Mouse (Mus musculus) liver, adult 2 months (tissue): ENCODE measurements around the gene Plpp6.

Experiments
- CTCF ChIP-seq: fragments of 200-500 bp; IDR thresholded peaks from 2 replicates; pipeline ENCODE4 v1.5.1; 2011; ENCODE audit warnings: low read depth, low read length, control low read depth
- POLR2A ChIP-seq: fragments of 200-500 bp; IDR thresholded peaks from 2 replicates; pipeline ENCODE4 v1.6.1; 2011; ENCODE audit warnings: low read length, control low read depth; ENCODE audit not compliant: insufficient read depth; ENCODE audit errors: extremely low read depth

DNA sequence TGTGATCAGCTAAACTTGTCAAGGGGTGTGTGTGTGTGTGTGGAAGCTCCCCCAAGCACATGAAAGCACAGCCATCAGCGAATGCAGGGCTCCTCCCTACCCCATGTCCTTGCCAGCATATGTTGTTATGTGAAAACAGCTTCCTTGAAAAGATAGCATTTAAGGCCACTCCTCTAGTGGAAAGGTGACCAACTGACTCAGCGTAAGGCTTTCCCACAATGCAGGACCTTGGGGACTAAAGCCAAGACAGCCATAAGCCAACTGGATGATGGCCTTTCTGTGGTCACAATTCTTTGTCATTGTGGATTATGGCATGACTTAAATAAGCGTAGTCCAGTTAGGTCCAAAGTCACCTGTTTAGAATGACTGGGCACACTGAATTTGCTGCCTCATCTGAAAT, 28.9 kb upstream of the Plpp6 start:
- TF ChIP-seq CTCF (no peak), POLR2A (no peak)
